Mouse (Mus musculus) heart, embryonic 10.5 days (tissue): ENCODE measurements around the gene Plcb3. TPM values are rescaled to one million over a fixed set of nuclear protein-coding genes. Genes with fewer than 3 reads are reported as not detected.
A peak's percentile ranks its signal among the peaks of the same experiment; 100 is the strongest.

ENCODE experiments used
- DNase-seq: peaks from one replicate; pipeline ENCODE4 v3.0.0-alpha.2; 2017; ENCODE audit warnings: low spot score
- H3K27ac ChIP-seq: fragments of 300-500 bp; sonication (generic); 2 replicates; pipeline ENCODE4 v1.5.1; 2016; ENCODE audit warnings: mild to moderate bottlenecking
- H3K27me3 ChIP-seq: fragments of 300-500 bp; sonication (generic); 2 replicates; pipeline ENCODE4 v1.6.1; 2016; ENCODE audit warnings: mild to moderate bottlenecking; ENCODE audit not compliant: poor library complexity, insufficient read depth, severe bottlenecking
- H3K36me3 ChIP-seq: fragments of 300-500 bp; sonication (generic); 2 replicates; pipeline ENCODE4 v1.6.1; 2016; ENCODE audit warnings: mild to moderate bottlenecking, moderate library complexity
- H3K4me1 ChIP-seq: fragments of 300-500 bp; sonication (generic); 2 replicates; pipeline ENCODE4 v1.6.1; 2016; ENCODE audit warnings: mild to moderate bottlenecking
- H3K4me3 ChIP-seq: fragments of 300-500 bp; sonication (generic); 2 replicates; pipeline ENCODE4 v1.5.1; 2016; ENCODE audit warnings: mild to moderate bottlenecking, moderate library complexity
- H3K9me3 ChIP-seq: fragments of 300-500 bp; sonication (generic); 2 replicates; pipeline ENCODE4 v1.6.1; 2016; ENCODE audit warnings: mild to moderate bottlenecking, moderate library complexity
- WGBS: fragments of 180-500 bp; shearing (Covaris S2); methylation state at CpG from one replicate; pipeline ENCODE4 v1.1.7; 2016; 5-methylcytosine and 5-hydroxymethylcytosine counted together
- polyA plus RNA-seq: library from polyadenylated mRNA; unstranded; fragments of >200 nt; fragmentation: Nextera tagmentation; extraction: Ambion mirVana; gene quantifications from 2 replicates; pipeline ENCODE4 v1.2.1, GENCODE M21; 2016

Plcb3 gene
- polyA plus RNA-seq, 1 experiment from 2014 or later: 31.9 TPM

GRCm38 (mm10) chr19:6950613-6951153 lies 25.6 kb downstream of the Plcb3 start:
- Histone ChIP-seq H3K36me3 (peaks cover 39% of the 10 kb centered on the region), H3K27me3 (no peaks in the 10 kb centered on the region), H3K27ac (peak overlapping the region; percentile 90), H3K9me3 (no peaks in the 10 kb centered on the region), H3K4me1 (peaks cover 50% of the 10 kb centered on the region), H3K4me3 (peak overlapping the region; percentile 73)
- DNase-seq: peak; percentile 87
- WGBS: under 1% methylated on average over 28 of the region's 28 CpGs

- DNase-seq: no peak
- Histone ChIP-seq H3K27me3 (no peaks in the 10 kb centered on the region), H3K9me3 (no peaks in the 10 kb centered on the region), H3K27ac (peak overlapping the region; percentile 90), H3K4me3 (peak overlapping the region; percentile 73), H3K36me3 (peaks cover 38% of the 10 kb centered on the region), H3K4me1 (peaks cover 43% of the 10 kb centered on the region)
- WGBS: 57% methylated on average over 5 of the region's 5 CpGs
These were observed 26.3 kb downstream of the Plcb3 start for GRCm38 (mm10) chr19:6949951-6950350.

- no peak for DNase-seq
- WGBS: 87% methylated on average over 5 of the region's 5 CpGs
- no peaks in the 10 kb centered on the region for H3K27me3 ChIP-seq
- H3K27ac ChIP-seq: peak overlapping the region; percentile 38; the same call in 1 of the 2 replicates
- peak overlapping the region; percentile 73; the same call in 1 of the 2 replicates for H3K4me3 ChIP-seq
- H3K9me3 ChIP-seq: no peaks in the 10 kb centered on the region
- peaks cover 36% of the 10 kb centered on the region for H3K36me3 ChIP-seq
- peaks cover 39% of the 10 kb centered on the region for H3K4me1 ChIP-seq
These were observed 26.7 kb downstream of the Plcb3 start for GRCm38 (mm10) chr19:6949532-6949931.

- H3K4me3 ChIP-seq: no peak overlapping the region
- H3K27me3 ChIP-seq: no peaks in the 10 kb centered on the region
- no peak for DNase-seq
- 76% methylated on average over 4 of the region's 4 CpGs for WGBS
- peaks cover 29% of the 10 kb centered on the region for H3K36me3 ChIP-seq
- H3K27ac ChIP-seq: no peak overlapping the region
- peaks cover 27% of the 10 kb centered on the region for H3K4me1 ChIP-seq
- H3K9me3 ChIP-seq: no peaks in the 10 kb centered on the region
These were observed 28.1 kb downstream of the Plcb3 start for GRCm38 (mm10) chr19:6948186-6948585.

- no peak for DNase-seq
- Histone ChIP-seq H3K36me3 (peaks cover 29% of the 10 kb centered on the region), H3K4me3 (no peak overlapping the region), H3K27ac (no peak overlapping the region), H3K4me1 (peaks cover 27% of the 10 kb centered on the region), H3K27me3 (no peaks in the 10 kb centered on the region), H3K9me3 (no peaks in the 10 kb centered on the region)
- 50% methylated on average over 4 of the region's 4 CpGs for WGBS
These were observed 28.5 kb downstream of the Plcb3 start for GRCm38 (mm10) chr19:6947742-6948141.

- 91% methylated on average over 6 of the region's 6 CpGs for WGBS
- peaks cover 20% of the 10 kb centered on the region for H3K36me3 ChIP-seq
- peaks cover 34% of the 10 kb centered on the region for H3K4me1 ChIP-seq
- H3K27me3 ChIP-seq: peaks cover 17% of the 10 kb centered on the region; the same call in 1 of the 2 replicates
- H3K27ac ChIP-seq: no peak overlapping the region
- H3K9me3 ChIP-seq: no peaks in the 10 kb centered on the region
- no peak overlapping the region for H3K4me3 ChIP-seq
- DNase-seq: no peak
These were observed 32.6 kb downstream of the Plcb3 start for GRCm38 (mm10) chr19:6943709-6944108.

- WGBS: 33% methylated on average over 5 of the region's 5 CpGs
- Histone ChIP-seq H3K27me3 (peaks cover 25% of the 10 kb centered on the region), H3K36me3 (peaks cover 16% of the 10 kb centered on the region), H3K9me3 (no peaks in the 10 kb centered on the region), H3K4me1 (peaks cover 38% of the 10 kb centered on the region), H3K27ac (peak overlapping the region; percentile 96), H3K4me3 (peak overlapping the region; percentile 88)
- no peak for DNase-seq
These were observed 33.5 kb downstream of the Plcb3 start for GRCm38 (mm10) chr19:6942764-6943163.

GRCm38 (mm10) chr19:6942249-6942691 lies 34.0 kb downstream of the Plcb3 start, which contains the start of gene Gpr137:
Gpr137 (minus strand) TSS chr19:6942480.
- WGBS: 0% methylated on average over 27 of the region's 27 CpGs
- peaks cover 28% of the 10 kb centered on the region for H3K27me3 ChIP-seq

GRCm38 (mm10) chr19:6941372-6942248 lies 34.7 kb downstream of the Plcb3 start, which contains the start of gene Bad:
Bad (plus strand) TSS chr19:6941861.
- Histone ChIP-seq H3K27me3 (peaks cover 28% of the 10 kb centered on the region), H3K27ac (peak within 1 kb of the TSS; percentile 96), H3K36me3 (peaks cover 13% of the 10 kb centered on the region), H3K9me3 (no peaks in the 10 kb centered on the region), H3K4me3 (peak within 1 kb of the TSS; percentile 88), H3K4me1 (peaks cover 39% of the 10 kb centered on the region)
- DNase-seq: peak; percentile 95
- WGBS: under 1% methylated on average over 83 of the region's 83 CpGs

More at GRCm38 (mm10) chr19:6942249-6942691, 34.0 kb downstream of the Plcb3 start, which contains the start of gene Gpr137:
- Histone ChIP-seq H3K36me3 (peaks cover 16% of the 10 kb centered on the region), H3K27ac (peak within 1 kb of the TSS; percentile 96), H3K4me3 (peak within 1 kb of the TSS; percentile 88), H3K9me3 (no peaks in the 10 kb centered on the region), H3K4me1 (peaks cover 39% of the 10 kb centered on the region)
- DNase-seq: peak; percentile 98

- no peak for DNase-seq
These were observed 35.6 kb downstream of the Plcb3 start for GRCm38 (mm10) chr19:6940396-6941351.

GRCm38 (mm10) chr19:6939106-6940002 lies 36.9 kb downstream of the Plcb3 start:
- Histone ChIP-seq H3K36me3 (no peaks in the 10 kb centered on the region), H3K27ac (no peak overlapping the region), H3K9me3 (no peaks in the 10 kb centered on the region), H3K27me3 (peaks cover 49% of the 10 kb centered on the region), H3K4me1 (peaks cover 42% of the 10 kb centered on the region), H3K4me3 (no peak overlapping the region)
- 86% methylated on average over 20 of the region's 20 CpGs for WGBS
- no peak for DNase-seq

More at GRCm38 (mm10) chr19:6940396-6941351, 35.6 kb downstream of the Plcb3 start:
- peaks cover 36% of the 10 kb centered on the region for H3K27me3 ChIP-seq
- H3K27ac ChIP-seq: peak overlapping the region; percentile 96
- H3K9me3 ChIP-seq: no peaks in the 10 kb centered on the region
- H3K4me3 ChIP-seq: peak overlapping the region; percentile 88
- peaks cover 8% of the 10 kb centered on the region; the same call in 1 of the 2 replicates for H3K36me3 ChIP-seq
- 21% methylated on average over 29 of the region's 29 CpGs for WGBS
- H3K4me1 ChIP-seq: peaks cover 39% of the 10 kb centered on the region
